Mouse (Mus musculus) thymus, postnatal 25 days (tissue): Measurements from ENCODE around the gene Plekha5.

ENCODE experiments used
- DNase-seq: peaks from one replicate; pipeline ENCODE4 v3.0.0; 2022

Gene Plekha5

GRCm38 (mm10) chr6:140423846-140424200, at the start of gene Plekha5:
TSS of gene Plekha5 (plus strand) at chr6:140424054.
- DNase-seq = peak; percentile 72

GRCm38 (mm10) chr6:140375671-140376070, 48.2 kb upstream of the Plekha5 start:
- DNase-seq = no peak

- no peak for DNase-seq
Measured at GRCm38 (mm10) chr6:140380588-140380987, 43.3 kb upstream of the Plekha5 start.

- DNase-seq = no peak
Measured at GRCm38 (mm10) chr6:140381162-140381561, 42.7 kb upstream of the Plekha5 start.

- no peak for DNase-seq
Measured at GRCm38 (mm10) chr6:140383580-140384400, 40.1 kb upstream of the Plekha5 start.

- no peak for DNase-seq
Measured at GRCm38 (mm10) chr6:140396687-140397086, 27.2 kb upstream of the Plekha5 start.

- DNase-seq = no peak
Measured at GRCm38 (mm10) chr6:140402766-140403310, 21.0 kb upstream of the Plekha5 start.

GRCm38 (mm10) chr6:140411996-140412395, 11.9 kb upstream of the Plekha5 start:
- no peak for DNase-seq

GRCm38 (mm10) chr6:140423041-140423845, 611 bp upstream of the Plekha5 start:
- no peak for DNase-seq

GRCm38 (mm10) chr6:140424201-140424990, 542 bp downstream of the Plekha5 start:
- peak; percentile 53 for DNase-seq

GRCm38 (mm10) chr6:140424991-140425361, 1.1 kb downstream of the Plekha5 start:
- DNase-seq = peak; percentile 30

GRCm38 (mm10) chr6:140429236-140429635, 5.4 kb downstream of the Plekha5 start:
- DNase-seq = no peak

GRCm38 (mm10) chr6:140432363-140432762, 8.5 kb downstream of the Plekha5 start:
- DNase-seq = no peak

- DNase-seq = peak; percentile 49
Measured at GRCm38 (mm10) chr6:140443374-140443773, 19.5 kb downstream of the Plekha5 start.

- no peak for DNase-seq
Measured at GRCm38 (mm10) chr6:140444147-140444546, 20.3 kb downstream of the Plekha5 start.

GRCm38 (mm10) chr6:140444855-140445465, 21.1 kb downstream of the Plekha5 start:
- no peak for DNase-seq

GRCm38 (mm10) chr6:140448010-140448739, 24.3 kb downstream of the Plekha5 start:
- no peak for DNase-seq

- DNase-seq = no peak
Measured at GRCm38 (mm10) chr6:140450693-140451092, 26.8 kb downstream of the Plekha5 start.

GRCm38 (mm10) chr6:140452736-140453135, 28.9 kb downstream of the Plekha5 start:
- no peak for DNase-seq

- DNase-seq = no peak
Measured at GRCm38 (mm10) chr6:140453454-140453853, 29.6 kb downstream of the Plekha5 start.

- DNase-seq = no peak
Measured at GRCm38 (mm10) chr6:140454388-140454787, 30.5 kb downstream of the Plekha5 start.

GRCm38 (mm10) chr6:140455851-140456250, 32.0 kb downstream of the Plekha5 start:
- no peak for DNase-seq
